Mouse (Mus musculus) forebrain, embryonic 10.5 days (tissue): ENCODE results near the gene Ccnf. TPM values are rescaled to one million over a fixed set of nuclear protein-coding genes. Genes with fewer than 3 reads are reported as not detected.

Experiments
- DNase-seq: peaks from one replicate; pipeline ENCODE4 v3.0.0-alpha.2; 2017; ENCODE audit warnings: low spot score; ENCODE audit errors: extremely low spot score
- H3K27ac ChIP-seq: fragments of 300-500 bp; sonication (generic); 2 replicates; pipeline ENCODE4 v1.5.1; 2016; ENCODE audit warnings: mild to moderate bottlenecking
- H3K27me3 ChIP-seq: fragments of 300-500 bp; sonication (generic); 2 replicates; pipeline ENCODE4 v1.6.1; 2016; ENCODE audit warnings: mild to moderate bottlenecking; ENCODE audit not compliant: poor library complexity, severe bottlenecking
- H3K36me3 ChIP-seq: fragments of 300-500 bp; sonication (generic); replicated peaks from 2 replicates; pipeline ENCODE4 v1.6.1; 2016; ENCODE audit warnings: mild to moderate bottlenecking, moderate library complexity
- H3K4me1 ChIP-seq: fragments of 300-500 bp; sonication (generic); 2 replicates; pipeline ENCODE4 v1.6.1; 2016
- H3K4me3 ChIP-seq: fragments of 300-500 bp; sonication (generic); 2 replicates; pipeline ENCODE4 v1.5.1; 2016; ENCODE audit warnings: mild to moderate bottlenecking, moderate library complexity
- H3K9me3 ChIP-seq: fragments of 300-500 bp; sonication (generic); 2 replicates; pipeline ENCODE4 v1.6.1; 2016; ENCODE audit warnings: mild to moderate bottlenecking, moderate library complexity
- WGBS: fragments of 180-500 bp; shearing (Covaris S2); methylation state at CpG from one replicate; pipeline ENCODE4 v1.1.7; 2016; 5-methylcytosine and 5-hydroxymethylcytosine counted together
- polyA plus RNA-seq: library from polyadenylated mRNA; unstranded; fragments of >200 nt; fragmentation: Nextera tagmentation; extraction: Ambion mirVana; gene quantifications from 2 replicates; pipeline ENCODE4 v1.2.1, GENCODE M21; 2016

The Ccnf gene
- polyA plus RNA-seq, 1 experiment from 2014 or later = 128 TPM

- Histone ChIP-seq H3K4me1 (peaks cover 19% of the 10 kb centered on the region), H3K27ac (peak overlapping the region; percentile 96), H3K36me3 (peaks cover 26% of the 10 kb centered on the region), H3K27me3 (no peaks in the 10 kb centered on the region), H3K4me3 (peak overlapping the region; percentile 85; the same call in 1 of the 2 replicates), H3K9me3 (no peaks in the 10 kb centered on the region; the same call in 1 of the 2 replicates)
- no peak for DNase-seq
- 97% methylated on average over 2 of the region's 2 CpGs for WGBS
Measured at GRCm38 (mm10) chr17:24252329-24252728, 1.0 kb upstream of the Ccnf start.

GRCm38 (mm10) chr17:24250988-24251319, 330 bp downstream of the Ccnf start:
- H3K36me3 ChIP-seq = peaks cover 40% of the 10 kb centered on the region
- H3K9me3 ChIP-seq = no peaks in the 10 kb centered on the region; the same call in 1 of the 2 replicates
- H3K27me3 ChIP-seq = no peaks in the 10 kb centered on the region
- WGBS = under 1% methylated on average over 32 of the region's 32 CpGs
- no peak for DNase-seq
- H3K27ac ChIP-seq = peak overlapping the region; percentile 96
- H3K4me1 ChIP-seq = peaks cover 19% of the 10 kb centered on the region
- H3K4me3 ChIP-seq = peak overlapping the region; percentile 85

- no peak for DNase-seq
- Histone ChIP-seq H3K27me3 (no peaks in the 10 kb centered on the region), H3K27ac (no peak overlapping the region), H3K4me1 (peaks cover 19% of the 10 kb centered on the region), H3K4me3 (no peak overlapping the region), H3K36me3 (peaks cover 59% of the 10 kb centered on the region), H3K9me3 (peaks cover 13% of the 10 kb centered on the region)
- WGBS = 94% methylated on average over 2 of the region's 2 CpGs
Measured at GRCm38 (mm10) chr17:24248641-24249040, 2.6 kb downstream of the Ccnf start.

- Histone ChIP-seq H3K4me3 (no peak overlapping the region), H3K36me3 (peaks cover 95% of the 10 kb centered on the region), H3K9me3 (peaks cover 15% of the 10 kb centered on the region), H3K4me1 (no peaks in the 10 kb centered on the region), H3K27me3 (no peaks in the 10 kb centered on the region), H3K27ac (no peak overlapping the region)
- no peak for DNase-seq
- WGBS = 97% methylated on average over 8 of the region's 8 CpGs
Measured at GRCm38 (mm10) chr17:24244061-24244460, 7.2 kb downstream of the Ccnf start.

- no peaks in the 10 kb centered on the region for H3K4me1 ChIP-seq
- 84% methylated on average over 4 of the region's 4 CpGs for WGBS
- H3K9me3 ChIP-seq = peaks cover 15% of the 10 kb centered on the region
- H3K4me3 ChIP-seq = no peak overlapping the region
- no peaks in the 10 kb centered on the region for H3K27me3 ChIP-seq
- DNase-seq = no peak
- peaks cover 95% of the 10 kb centered on the region for H3K36me3 ChIP-seq
- no peak overlapping the region for H3K27ac ChIP-seq
Measured at GRCm38 (mm10) chr17:24243311-24243969, 7.8 kb downstream of the Ccnf start.

GRCm38 (mm10) chr17:24236921-24237320, 14.4 kb downstream of the Ccnf start:
- Histone ChIP-seq H3K4me1 (no peaks in the 10 kb centered on the region), H3K4me3 (no peak overlapping the region), H3K36me3 (peaks cover 100% of the 10 kb centered on the region), H3K27me3 (no peaks in the 10 kb centered on the region), H3K9me3 (no peaks in the 10 kb centered on the region), H3K27ac (no peak overlapping the region)
- WGBS = 97% methylated on average over 7 of the region's 7 CpGs
- no peak for DNase-seq

- Histone ChIP-seq H3K36me3 (peaks cover 100% of the 10 kb centered on the region), H3K4me3 (no peak overlapping the region), H3K27me3 (no peaks in the 10 kb centered on the region), H3K27ac (no peak overlapping the region), H3K4me1 (no peaks in the 10 kb centered on the region), H3K9me3 (no peaks in the 10 kb centered on the region)
- DNase-seq = no peak
- WGBS = 91% methylated on average over 1 of the region's 1 CpGs
Measured at GRCm38 (mm10) chr17:24236479-24236878, 14.8 kb downstream of the Ccnf start.

- DNase-seq = no peak
- Histone ChIP-seq H3K36me3 (peaks cover 99% of the 10 kb centered on the region), H3K4me1 (no peaks in the 10 kb centered on the region), H3K27ac (no peak overlapping the region), H3K4me3 (no peak overlapping the region), H3K9me3 (no peaks in the 10 kb centered on the region), H3K27me3 (no peaks in the 10 kb centered on the region)
- WGBS = 95% methylated on average over 7 of the region's 7 CpGs
Measured at GRCm38 (mm10) chr17:24227941-24228340, 23.3 kb downstream of the Ccnf start.

- H3K36me3 ChIP-seq = peaks cover 98% of the 10 kb centered on the region
- WGBS = 93% methylated on average over 8 of the region's 8 CpGs
- H3K27me3 ChIP-seq = no peaks in the 10 kb centered on the region
- no peaks in the 10 kb centered on the region for H3K4me1 ChIP-seq
- no peak overlapping the region for H3K27ac ChIP-seq
- no peak overlapping the region for H3K4me3 ChIP-seq
- H3K9me3 ChIP-seq = no peaks in the 10 kb centered on the region
- DNase-seq = no peak
Measured at GRCm38 (mm10) chr17:24226721-24227120, 24.6 kb downstream of the Ccnf start.

- no peak overlapping the region for H3K4me3 ChIP-seq
- H3K27ac ChIP-seq = no peak overlapping the region
- H3K36me3 ChIP-seq = peaks cover 89% of the 10 kb centered on the region
- H3K4me1 ChIP-seq = peaks cover 5% of the 10 kb centered on the region
- WGBS = 90% methylated on average over 5 of the region's 5 CpGs
- no peaks in the 10 kb centered on the region for H3K27me3 ChIP-seq
- no peaks in the 10 kb centered on the region for H3K9me3 ChIP-seq
- no peak for DNase-seq
Measured at GRCm38 (mm10) chr17:24225851-24226250, 25.4 kb downstream of the Ccnf start.

GRCm38 (mm10) chr17:24224741-24225140, 26.5 kb downstream of the Ccnf start:
- H3K27me3 ChIP-seq = no peaks in the 10 kb centered on the region
- H3K36me3 ChIP-seq = peaks cover 78% of the 10 kb centered on the region
- peaks cover 11% of the 10 kb centered on the region for H3K4me1 ChIP-seq
- no peak for DNase-seq
- no peaks in the 10 kb centered on the region for H3K9me3 ChIP-seq
- no peak overlapping the region for H3K4me3 ChIP-seq
- WGBS = 89% methylated on average over 10 of the region's 10 CpGs
- no peak overlapping the region for H3K27ac ChIP-seq

- 93% methylated on average over 5 of the region's 5 CpGs for WGBS
- Histone ChIP-seq H3K27ac (no peak overlapping the region), H3K4me3 (no peak overlapping the region), H3K27me3 (no peaks in the 10 kb centered on the region), H3K4me1 (peaks cover 21% of the 10 kb centered on the region), H3K36me3 (peaks cover 77% of the 10 kb centered on the region), H3K9me3 (no peaks in the 10 kb centered on the region)
- DNase-seq = no peak
Measured at GRCm38 (mm10) chr17:24223513-24223912, 27.8 kb downstream of the Ccnf start.

GRCm38 (mm10) chr17:24222653-24223052, 28.6 kb downstream of the Ccnf start:
- Histone ChIP-seq H3K4me1 (peaks cover 21% of the 10 kb centered on the region), H3K36me3 (peaks cover 77% of the 10 kb centered on the region), H3K9me3 (no peaks in the 10 kb centered on the region), H3K27me3 (no peaks in the 10 kb centered on the region), H3K4me3 (no peak overlapping the region), H3K27ac (no peak overlapping the region)
- no peak for DNase-seq
- WGBS = 82% methylated on average over 6 of the region's 6 CpGs
